Mouse (Mus musculus) common myeloid progenitor, adult 5-6 weeks (primary cell): ENCODE measurements around the gene Olfr1174-ps. TPM values are rescaled to one million over a fixed set of nuclear protein-coding genes. Genes with fewer than 3 reads are reported as not detected.

Experiments
- ATAC-seq: replicated peaks from 2 replicates; pipeline ENCODE4 v1.8.0; 2016; ENCODE audit warnings: low read depth, mild to moderate bottlenecking, moderate TSS enrichment, inconsistent platforms; ENCODE audit not compliant: poor library complexity, severe bottlenecking
- total RNA-seq: library from RNA; stranded (forward); fragments of 200-1000, 187-1606 nt; gene quantifications from 2 replicates; pipeline ENCODE4 v1.2.3, GENCODE M21; 2017

Gene Olfr1174-ps
- total RNA-seq: not detected in 2 replicates

- no peak for ATAC-seq
These were observed at the start of gene Olfr1174-ps for GRCm38 (mm10) chr2:88315035-88315434. Gene Olfr1174-ps, minus strand, starts transcription at chr2:88315135.

DNA sequence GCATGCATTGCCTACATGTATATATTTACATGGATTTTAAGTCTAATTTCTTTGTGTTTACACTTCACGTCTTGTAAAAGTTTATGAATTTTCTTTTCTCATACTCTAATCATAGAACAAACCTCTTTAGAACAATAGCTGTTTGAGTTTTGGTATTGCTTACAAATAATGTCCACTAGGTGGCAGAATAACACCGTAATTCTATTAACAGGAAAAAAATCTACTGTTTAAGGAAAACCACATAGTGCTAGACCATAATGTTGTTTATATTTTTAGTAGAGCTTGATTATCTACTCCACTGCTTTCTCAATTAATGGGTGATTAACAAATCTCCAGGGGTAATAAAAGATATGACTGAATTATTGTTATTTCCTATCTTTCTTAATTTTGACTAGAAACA is 41.4 kb upstream of the Olfr1174-ps start:
- peak; percentile 78 for ATAC-seq

DNA sequence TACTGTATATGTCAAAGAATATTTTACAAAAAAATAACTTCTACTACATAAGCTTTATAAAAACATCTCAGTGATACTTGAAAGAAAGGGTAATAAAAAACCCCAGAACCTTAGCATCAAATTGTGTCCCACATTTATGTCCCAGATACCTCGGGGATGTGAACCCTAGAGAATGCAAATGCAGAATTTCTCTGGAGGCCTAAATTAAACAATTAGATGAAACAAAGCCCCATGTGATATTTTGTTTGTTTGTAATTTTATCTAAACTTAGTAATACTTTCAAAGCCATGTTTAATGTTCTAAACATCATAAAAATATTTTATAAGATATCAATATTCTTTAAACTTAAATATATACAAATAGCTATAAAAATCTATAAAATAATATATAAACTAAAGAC is 31.5 kb upstream of the Olfr1174-ps start, which contains the start of gene Olfr1177-ps:
Olfr1177-ps (minus strand) TSS at position 101 of the 400 bp plus-strand sequence.
- ATAC-seq: no peak

GRCm38 (mm10) chr2:88336421-88336820 is 21.5 kb upstream of the Olfr1174-ps start, which contains the start of gene Olfr1176:
Gene Olfr1176, plus strand, starts transcription at chr2:88336721.
- no peak for ATAC-seq

GRCm38 (mm10) chr2:88327115-88327514 is 12.2 kb upstream of the Olfr1174-ps start, which contains the start of gene Olfr1175-ps:
Gene Olfr1175-ps, minus strand, starts transcription at chr2:88327215.
- ATAC-seq: no peak

GRCm38 (mm10) chr2:88279775-88280174 is 35.2 kb downstream of the Olfr1174-ps start, which contains the start of gene Olfr1173:
Gene Olfr1173, minus strand, starts transcription at chr2:88279875.
- no peak for ATAC-seq

Other genes starting within 250 kb of the Olfr1174-ps start
- gene Olfr1163, start 243.3 kb downstream of the Olfr1174-ps start, total RNA-seq: not detected in 2 replicates
- not detected in 2 replicates for gene Olfr1164, start 221.2 kb downstream of the Olfr1174-ps start, total RNA-seq
- gene Olfr1166, start 186.9 kb downstream of the Olfr1174-ps start, total RNA-seq: not detected in 2 replicates
- gene Olfr1167, start 159.9 kb downstream of the Olfr1174-ps start, total RNA-seq: not detected in 2 replicates
- not detected in 2 replicates for gene Olfr1168, start 133.3 kb downstream of the Olfr1174-ps start, total RNA-seq
- not detected in 2 replicates for gene Olfr1170, start 86.8 kb downstream of the Olfr1174-ps start, total RNA-seq
- not detected in 2 replicates for gene Olfr1173, start 35.3 kb downstream of the Olfr1174-ps start, total RNA-seq
- not detected in 2 replicates for gene Olfr1175-ps, start 12.1 kb upstream of the Olfr1174-ps start, total RNA-seq
- gene Olfr1176, start 21.6 kb upstream of the Olfr1174-ps start, total RNA-seq: not detected in 2 replicates
- not detected in 2 replicates for gene Olfr1177-ps, start 31.4 kb upstream of the Olfr1174-ps start, total RNA-seq
- gene Olfr1178, start 71.9 kb upstream of the Olfr1174-ps start, total RNA-seq: not detected in 2 replicates
- not detected in 2 replicates for gene Olfr1179, start 91.3 kb upstream of the Olfr1174-ps start, total RNA-seq
- gene Olfr1180, start 104.0 kb upstream of the Olfr1174-ps start, total RNA-seq: not detected in 2 replicates
- gene Olfr1181, start 111.0 kb upstream of the Olfr1174-ps start, total RNA-seq: not detected in 2 replicates
- gene Gm13757, start 134.0 kb upstream of the Olfr1174-ps start, total RNA-seq: not detected in 2 replicates
- gene Olfr1183, start 139.7 kb upstream of the Olfr1174-ps start, total RNA-seq: not detected in 2 replicates
- not detected in 2 replicates for gene Olfr1184, start 168.5 kb upstream of the Olfr1174-ps start, total RNA-seq
- not detected in 2 replicates for gene Olfr1185-ps1, start 178.2 kb upstream of the Olfr1174-ps start, total RNA-seq
- not detected in 2 replicates for gene Olfr1186, start 203.4 kb upstream of the Olfr1174-ps start, total RNA-seq
- not detected in 2 replicates for gene Olfr1188, start 241.8 kb upstream of the Olfr1174-ps start, total RNA-seq